Mouse (Mus musculus) erythroid progenitor cell, adult 5-6 weeks (primary cell): ENCODE measurements around the gene Spats1. TPM values are rescaled to one million over a fixed set of nuclear protein-coding genes. Genes with fewer than 3 reads are reported as not detected.
A peak's percentile ranks its signal among the peaks of the same experiment; 100 is the strongest.

Experiments
- ATAC-seq: replicated peaks from 2 replicates; pipeline ENCODE4 v1.8.0; 2016; ENCODE audit warnings: moderate number of reproducible peaks, mild to moderate bottlenecking, moderate TSS enrichment, inconsistent platforms; ENCODE audit not compliant: poor library complexity, low FRiP score, severe bottlenecking
- total RNA-seq, 2 experiments: library from RNA; stranded (forward) in 1 of 2; stranded (reverse) in 1 of 2; fragments of 150-400 nt in 1 of 2; fragments of 186-747, 209-891 nt in 1 of 2; gene quantifications; 2 replicates each; pipeline versions ENCODE4 v1.2.3 to v1.2.4; 2015 to 2017; ENCODE audit warnings: low replicate concordance in 2 of 2

Gene Spats1
- total RNA-seq (2015; ENCODE audit: low replicate concordance) (not detected in 2 replicates), total RNA-seq (2017; ENCODE audit: low replicate concordance) (not detected in 2 replicates)

GRCm38 (mm10) chr17:45474669-45475465, at the start of gene Spats1:
Gene Spats1, minus strand, starts transcription at chr17:45475415.
- ATAC-seq = no peak

GRCm38 (mm10) chr17:45524961-45525360, 49.7 kb upstream of the Spats1 start:
- ATAC-seq = no peak

- ATAC-seq = no peak
Measured at GRCm38 (mm10) chr17:45523263-45523662, 48.0 kb upstream of the Spats1 start, which contains the start of gene Tcte1. Gene Tcte1, plus strand, starts transcription at chr17:45523434.

- no peak for ATAC-seq
Measured at GRCm38 (mm10) chr17:45520136-45520535, 44.9 kb upstream of the Spats1 start.

- ATAC-seq = no peak
Measured at GRCm38 (mm10) chr17:45518766-45519475, 43.7 kb upstream of the Spats1 start.

- no peak for ATAC-seq
Measured at GRCm38 (mm10) chr17:45517549-45518215, 42.5 kb upstream of the Spats1 start.

GRCm38 (mm10) chr17:45517135-45517534, 41.9 kb upstream of the Spats1 start:
- ATAC-seq = no peak

- ATAC-seq = peak; percentile 73
Measured at GRCm38 (mm10) chr17:45516488-45516887, 41.3 kb upstream of the Spats1 start.

- ATAC-seq = no peak
Measured at GRCm38 (mm10) chr17:45515806-45516205, 40.6 kb upstream of the Spats1 start.

- ATAC-seq = no peak
Measured at GRCm38 (mm10) chr17:45515204-45515726, 40.0 kb upstream of the Spats1 start.

- ATAC-seq = no peak
Measured at GRCm38 (mm10) chr17:45511757-45512156, 36.5 kb upstream of the Spats1 start.

- ATAC-seq = no peak
Measured at GRCm38 (mm10) chr17:45510871-45511270, 35.7 kb upstream of the Spats1 start.

- ATAC-seq = peak; percentile 89
Measured at GRCm38 (mm10) chr17:45506700-45507189, 31.5 kb upstream of the Spats1 start, which contains the start of gene Aars2. Gene Aars2, plus strand, starts transcription at chr17:45506841.

- ATAC-seq = no peak
Measured at GRCm38 (mm10) chr17:45505941-45506465, 30.8 kb upstream of the Spats1 start.

GRCm38 (mm10) chr17:45503301-45503973, 28.2 kb upstream of the Spats1 start:
- ATAC-seq = no peak

- ATAC-seq = no peak
Measured at GRCm38 (mm10) chr17:45502324-45502723, 27.1 kb upstream of the Spats1 start.

- ATAC-seq = no peak
Measured at GRCm38 (mm10) chr17:45500981-45501380, 25.8 kb upstream of the Spats1 start.

GRCm38 (mm10) chr17:45499516-45499915, 24.3 kb upstream of the Spats1 start:
- ATAC-seq = no peak

GRCm38 (mm10) chr17:45498397-45498796, 23.2 kb upstream of the Spats1 start:
- no peak for ATAC-seq
